Comparison of ENCODE assay signal across 16 mouse cellular contexts in genomic region chr12:72296552-72296951, GRCm38 (mm10).
"Had no signal": no experiment of that assay in that cellular context is flagged by ENCODE, and none has a peak within 500 bp of the region (broad histone marks: within the 10 kb centered on the region; RNA-seq: fewer than 3 reads in every experiment).

No protein-coding gene starts in this region.

- H3K9ac ChIP-seq: neural tube, embryonic 13.5 days; neural tube, embryonic 15.5 days; stomach, embryonic 15.5 days had no signal

- H3K36me3 ChIP-seq: neural tube, embryonic 13.5 days; neural tube, embryonic 15.5 days; stomach, embryonic 15.5 days had no signal

- H3K4me3 ChIP-seq: neural tube, embryonic 13.5 days; neural tube, embryonic 15.5 days; stomach, embryonic 15.5 days had no signal

- H3K27ac ChIP-seq: neural tube, embryonic 13.5 days; neural tube, embryonic 15.5 days; stomach, embryonic 15.5 days; stomach, postnatal 0 days had no signal

- H3K9me3 ChIP-seq: neural tube, embryonic 13.5 days; neural tube, embryonic 15.5 days; stomach, embryonic 15.5 days had no signal

- H3K4me2 ChIP-seq: neural tube, embryonic 13.5 days; neural tube, embryonic 15.5 days; stomach, embryonic 15.5 days had no signal

- DNase-seq: retina, postnatal 1 day; right cerebral cortex, adult 18-20 months; right cerebral cortex, postnatal 14 days; right cerebral cortex, postnatal 25 days; right cerebral cortex, postnatal 4 days; spleen, adult 18-20 months; thymus, adult 18-20 months; thymus, adult 2 months; thymus, postnatal 14 days; thymus, postnatal 25 days; thymus, postnatal 36 days; thymus, postnatal 4 days had no signal

- H3K27me3 ChIP-seq: neural tube, embryonic 13.5 days; neural tube, embryonic 15.5 days; stomach, embryonic 15.5 days had no signal
